Mouse (Mus musculus): ENCODE measurements around the gene Smim1.

DNA sequence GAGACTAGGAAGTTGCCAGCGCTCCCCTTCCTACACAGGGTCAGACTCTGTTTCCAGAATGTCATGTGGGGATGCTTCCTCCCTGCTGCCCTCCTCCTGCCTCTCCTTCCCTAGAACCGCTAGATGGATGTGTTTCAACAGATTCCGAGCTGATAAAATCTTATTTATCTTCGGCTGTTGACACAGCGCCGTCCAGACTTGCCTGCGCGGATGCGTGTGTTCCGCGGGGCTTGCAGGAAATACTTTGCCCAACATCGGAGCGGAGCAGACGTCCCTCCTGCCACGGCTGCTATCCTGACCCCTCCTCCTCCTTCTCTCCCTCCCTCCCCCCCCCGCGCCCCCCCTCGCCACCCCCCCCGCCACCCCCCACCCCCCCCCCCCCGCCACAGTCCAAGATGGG lies 45.5 kb upstream of the Smim1 start:
- TF ChIP-seq POLR2A (IDR thresholded peaks at IDR 0.05; ENCODE audit: borderline replicate concordance, extremely low read depth, low read depth, low read length), result no peak
- TF ChIP-seq CTCF (IDR thresholded peaks at IDR 0.05; ENCODE audit: insufficient read depth, low read length), result no peak

Data from lung, adult 2 months (tissue).